Mouse (Mus musculus) midbrain, embryonic 15.5 days (tissue): ENCODE data around the gene Chn1. TPM values are rescaled to one million over a fixed set of nuclear protein-coding genes. Genes with fewer than 3 reads are reported as not detected.

Experiments
- ATAC-seq: fragments of 200-750 bp; cut with Nextera tagmentation; replicated peaks from 2 replicates; pipeline ENCODE4 v1.8.0; 2017; ENCODE audit warnings: moderate TSS enrichment
- H3K27ac ChIP-seq: fragments of 300-500 bp; sonication (generic); 2 replicates; pipeline ENCODE4 v1.5.1; 2015; ENCODE audit warnings: mild to moderate bottlenecking, inconsistent platforms
- H3K27me3 ChIP-seq: fragments of 300-500 bp; sonication (generic); replicated peaks from 2 replicates; pipeline ENCODE4 v1.6.1; 2015; ENCODE audit warnings: inconsistent platforms
- H3K36me3 ChIP-seq: fragments of 300-500 bp; sonication (generic); replicated peaks from 2 replicates; pipeline ENCODE4 v1.6.1; 2015; ENCODE audit warnings: inconsistent platforms
- H3K4me1 ChIP-seq: fragments of 300-500 bp; sonication (generic); 2 replicates; pipeline ENCODE4 v1.6.1; 2015; ENCODE audit warnings: inconsistent platforms
- H3K4me2 ChIP-seq: fragments of 300-500 bp; sonication (generic); 2 replicates; pipeline ENCODE4 v1.6.1; 2015; ENCODE audit warnings: inconsistent platforms, mild to moderate bottlenecking, moderate library complexity
- H3K4me3 ChIP-seq: fragments of 300-500 bp; sonication (generic); 2 replicates; pipeline ENCODE4 v1.5.1; 2015; ENCODE audit warnings: mild to moderate bottlenecking, inconsistent platforms
- H3K9ac ChIP-seq: fragments of 300-500 bp; sonication (generic); 2 replicates; pipeline ENCODE4 v1.6.1; 2015; ENCODE audit warnings: mild to moderate bottlenecking, inconsistent platforms
- H3K9me3 ChIP-seq: fragments of 300-500 bp; sonication (generic); 2 replicates; pipeline ENCODE4 v1.6.1; 2016; ENCODE audit warnings: inconsistent platforms
- WGBS: fragments of 180-500 bp; shearing (Covaris S2); methylation state at CpG from one replicate; pipeline ENCODE4 v1.1.7; 2015; ENCODE audit warnings: mixed read lengths; 5-methylcytosine and 5-hydroxymethylcytosine counted together
- polyA plus RNA-seq: library from polyadenylated mRNA; unstranded; fragments of >200 nt; fragmentation: Nextera tagmentation; extraction: Ambion mirVana; gene quantifications from 2 replicates; pipeline ENCODE4 v1.2.1, GENCODE M21; 2015

Chn1 gene
- polyA plus RNA-seq, 1 experiment from 2014 or later: 102 TPM

- Histone ChIP-seq H3K27me3 (no peaks in the 10 kb centered on the region), H3K9ac (peak overlapping the region; percentile 31; the same call in 1 of the 2 replicates), H3K9me3 (no peaks in the 10 kb centered on the region), H3K4me1 (peaks cover 11% of the 10 kb centered on the region), H3K36me3 (no peaks in the 10 kb centered on the region), H3K4me3 (peak overlapping the region; percentile 40), H3K27ac (no peak overlapping the region), H3K4me2 (peak overlapping the region; percentile 66)
- WGBS: 2% methylated on average over 16 of the region's 18 CpGs
- peak; percentile 83 for ATAC-seq
These were observed 190.3 kb downstream of the Chn1 start for GRCm38 (mm10) chr2:73584645-73585346.

- Histone ChIP-seq H3K36me3 (no peaks in the 10 kb centered on the region), H3K9ac (no peak overlapping the region), H3K4me2 (no peak overlapping the region), H3K27ac (no peak overlapping the region), H3K4me3 (no peak overlapping the region), H3K9me3 (no peaks in the 10 kb centered on the region), H3K4me1 (peaks cover 10% of the 10 kb centered on the region), H3K27me3 (no peaks in the 10 kb centered on the region)
- 91% methylated on average over 5 of the region's 5 CpGs for WGBS
- no peak for ATAC-seq
These were observed 194.4 kb downstream of the Chn1 start for GRCm38 (mm10) chr2:73580720-73581119.

GRCm38 (mm10) chr2:73580166-73580565, 195.0 kb downstream of the Chn1 start, which contains the start of gene Chrna1:
Gene Chrna1 (minus strand): TSS chr2:73580338.
- no peaks in the 10 kb centered on the region for H3K27me3 ChIP-seq
- no peak within 1 kb of the TSS for H3K9ac ChIP-seq
- H3K4me1 ChIP-seq: peaks cover 5% of the 10 kb centered on the region
- no peaks in the 10 kb centered on the region for H3K36me3 ChIP-seq
- no peak within 1 kb of the TSS for H3K4me3 ChIP-seq
- 87% methylated on average over 9 of the region's 9 CpGs for WGBS
- no peak within 1 kb of the TSS for H3K4me2 ChIP-seq
- ATAC-seq: no peak
- no peak within 1 kb of the TSS for H3K27ac ChIP-seq
- H3K9me3 ChIP-seq: no peaks in the 10 kb centered on the region

- Histone ChIP-seq H3K4me3 (no peak overlapping the region), H3K9ac (no peak overlapping the region), H3K4me1 (no peaks in the 10 kb centered on the region), H3K27me3 (no peaks in the 10 kb centered on the region), H3K4me2 (no peak overlapping the region), H3K9me3 (no peaks in the 10 kb centered on the region), H3K27ac (no peak overlapping the region), H3K36me3 (no peaks in the 10 kb centered on the region)
- no peak for ATAC-seq
- 70% methylated on average over 5 of the region's 5 CpGs for WGBS
These were observed 196.0 kb downstream of the Chn1 start for GRCm38 (mm10) chr2:73579168-73579567.

- no peaks in the 10 kb centered on the region for H3K9me3 ChIP-seq
- no peak overlapping the region for H3K27ac ChIP-seq
- H3K4me1 ChIP-seq: peaks cover 7% of the 10 kb centered on the region; the same call in 1 of the 2 replicates
- ATAC-seq: no peak
- H3K36me3 ChIP-seq: no peaks in the 10 kb centered on the region
- H3K27me3 ChIP-seq: no peaks in the 10 kb centered on the region; the same call in 1 of the 2 replicates
- WGBS: 85% methylated on average over 6 of the region's 6 CpGs
- H3K4me3 ChIP-seq: no peak overlapping the region
- H3K9ac ChIP-seq: no peak overlapping the region
- H3K4me2 ChIP-seq: no peak overlapping the region
These were observed 200.7 kb downstream of the Chn1 start for GRCm38 (mm10) chr2:73574418-73574817.

GRCm38 (mm10) chr2:73573556-73573955, 201.6 kb downstream of the Chn1 start:
- no peaks in the 10 kb centered on the region for H3K9me3 ChIP-seq
- peaks cover under 1% of the 10 kb centered on the region for H3K27me3 ChIP-seq
- H3K4me1 ChIP-seq: peaks cover 7% of the 10 kb centered on the region; the same call in 1 of the 2 replicates
- no peaks in the 10 kb centered on the region for H3K36me3 ChIP-seq
- no peak overlapping the region for H3K27ac ChIP-seq
- H3K9ac ChIP-seq: no peak overlapping the region
- no peak for ATAC-seq
- 92% methylated on average over 4 of the region's 4 CpGs for WGBS
- no peak overlapping the region for H3K4me2 ChIP-seq
- H3K4me3 ChIP-seq: no peak overlapping the region

- H3K9ac ChIP-seq: peak overlapping the region; percentile 32; the same call in 1 of the 2 replicates
- H3K27me3 ChIP-seq: peaks cover 4% of the 10 kb centered on the region
- H3K4me1 ChIP-seq: peaks cover 7% of the 10 kb centered on the region; the same call in 1 of the 2 replicates
- peak overlapping the region; percentile 34 for H3K4me3 ChIP-seq
- peak overlapping the region; percentile 48 for H3K4me2 ChIP-seq
- H3K9me3 ChIP-seq: no peaks in the 10 kb centered on the region
- no peaks in the 10 kb centered on the region for H3K36me3 ChIP-seq
- WGBS: 12% methylated on average over 23 of the region's 23 CpGs
- H3K27ac ChIP-seq: peak overlapping the region; percentile 68
- peak; percentile 94 for ATAC-seq
These were observed 202.4 kb downstream of the Chn1 start for GRCm38 (mm10) chr2:73572539-73573372.

GRCm38 (mm10) chr2:73571901-73572300, 203.2 kb downstream of the Chn1 start:
- Histone ChIP-seq H3K9ac (no peak overlapping the region), H3K4me3 (no peak overlapping the region), H3K4me1 (peaks cover 7% of the 10 kb centered on the region; the same call in 1 of the 2 replicates), H3K4me2 (no peak overlapping the region), H3K36me3 (no peaks in the 10 kb centered on the region), H3K27me3 (peaks cover 4% of the 10 kb centered on the region), H3K9me3 (no peaks in the 10 kb centered on the region), H3K27ac (no peak overlapping the region)
- ATAC-seq: peak; percentile 16; the same call in 1 of the 2 replicates
- 64% methylated on average over 6 of the region's 6 CpGs for WGBS

- 92% methylated on average over 9 of the region's 9 CpGs for WGBS
- ATAC-seq: no peak
These were observed 203.8 kb downstream of the Chn1 start for GRCm38 (mm10) chr2:73571304-73571703.

GRCm38 (mm10) chr2:73566989-73567605, 208.0 kb downstream of the Chn1 start:
- H3K9me3 ChIP-seq: no peaks in the 10 kb centered on the region

More at GRCm38 (mm10) chr2:73571304-73571703, 203.8 kb downstream of the Chn1 start:
- H3K9me3 ChIP-seq: no peaks in the 10 kb centered on the region
- H3K9ac ChIP-seq: no peak overlapping the region
- peaks cover 7% of the 10 kb centered on the region; the same call in 1 of the 2 replicates for H3K4me1 ChIP-seq
- H3K27me3 ChIP-seq: peaks cover 4% of the 10 kb centered on the region
- H3K36me3 ChIP-seq: no peaks in the 10 kb centered on the region
- no peak overlapping the region for H3K27ac ChIP-seq
- no peak overlapping the region for H3K4me2 ChIP-seq
- H3K4me3 ChIP-seq: no peak overlapping the region

GRCm38 (mm10) chr2:73566162-73566561, 209.0 kb downstream of the Chn1 start:
- Histone ChIP-seq H3K9me3 (no peaks in the 10 kb centered on the region), H3K36me3 (no peaks in the 10 kb centered on the region), H3K9ac (no peak overlapping the region), H3K4me1 (peaks cover 15% of the 10 kb centered on the region), H3K4me3 (no peak overlapping the region), H3K4me2 (no peak overlapping the region), H3K27me3 (peaks cover 4% of the 10 kb centered on the region), H3K27ac (no peak overlapping the region)
- 1% methylated on average over 7 of the region's 7 CpGs for WGBS
- ATAC-seq: 0 out of 2 replicates have a peak, but pooled peaks have one; percentile 14

More at GRCm38 (mm10) chr2:73566989-73567605, 208.0 kb downstream of the Chn1 start:
- no peak overlapping the region for H3K4me3 ChIP-seq
- peak overlapping the region; percentile 27; the same call in 1 of the 2 replicates for H3K4me2 ChIP-seq
- no peak overlapping the region for H3K27ac ChIP-seq
- H3K9ac ChIP-seq: no peak overlapping the region
- WGBS: 22% methylated on average over 8 of the region's 8 CpGs
- H3K4me1 ChIP-seq: peaks cover 9% of the 10 kb centered on the region
- H3K36me3 ChIP-seq: no peaks in the 10 kb centered on the region
- peak; percentile 64 for ATAC-seq
- H3K27me3 ChIP-seq: peaks cover 4% of the 10 kb centered on the region

- Histone ChIP-seq H3K4me2 (no peak overlapping the region), H3K9me3 (no peaks in the 10 kb centered on the region)
- 75% methylated on average over 7 of the region's 7 CpGs for WGBS
These were observed 211.5 kb downstream of the Chn1 start for GRCm38 (mm10) chr2:73563690-73564089.

More at GRCm38 (mm10) chr2:73563690-73564089, 211.5 kb downstream of the Chn1 start:
- H3K4me1 ChIP-seq: peaks cover 11% of the 10 kb centered on the region
- H3K9ac ChIP-seq: no peak overlapping the region
- H3K36me3 ChIP-seq: no peaks in the 10 kb centered on the region
- no peak for ATAC-seq
- no peak overlapping the region for H3K27ac ChIP-seq
- peaks cover 4% of the 10 kb centered on the region; the same call in 1 of the 2 replicates for H3K27me3 ChIP-seq
- H3K4me3 ChIP-seq: no peak overlapping the region
